Mouse (Mus musculus) cerebellum, adult 2 months (tissue): ENCODE measurements around the gene Nkapl. TPM values are rescaled to one million over a fixed set of nuclear protein-coding genes. Genes with fewer than 3 reads are reported as not detected.
A peak's percentile ranks its signal among the peaks of the same experiment; 100 is the strongest.

ENCODE experiments used
- DNase-seq, 2 experiments: peaks; one replicate each; pipeline ENCODE4 v3.0.0; 2021
- H3K27ac ChIP-seq: fragments of 200-500 bp; 2 replicates; pipeline ENCODE4 v1.5.1; 2012; ENCODE audit warnings: low read length, control low read depth, inconsistent platforms; ENCODE audit not compliant: insufficient read depth
- H3K27me3 ChIP-seq: fragments of 200-500 bp; 2 replicates; pipeline ENCODE4 v1.6.1; 2012; ENCODE audit warnings: inconsistent platforms, mild to moderate bottlenecking, low read length, moderate library complexity; ENCODE audit not compliant: control insufficient read depth, insufficient read depth
- H3K4me1 ChIP-seq: fragments of 200-500 bp; 2 replicates; pipeline ENCODE4 v1.6.1; 2011; ENCODE audit warnings: low read length; ENCODE audit not compliant: control insufficient read depth, insufficient read depth
- H3K4me3 ChIP-seq: fragments of 200-500 bp; replicated peaks from 2 replicates; pipeline ENCODE3; 2011; ENCODE audit warnings: mild to moderate bottlenecking, low read depth, low read length, control low read depth; ENCODE audit not compliant: insufficient read depth
- CTCF ChIP-seq: fragments of 200-500 bp; IDR thresholded peaks from 2 replicates; pipeline ENCODE4 v1.5.1; 2011; ENCODE audit warnings: low read depth, mild to moderate bottlenecking, control low read depth, low read length, moderate library complexity, borderline replicate concordance; ENCODE audit not compliant: insufficient read depth
- POLR2A ChIP-seq: fragments of 200-500 bp; IDR thresholded peaks from 2 replicates; pipeline ENCODE4 v1.6.1; 2011; ENCODE audit warnings: low read length, control low read depth, borderline replicate concordance; ENCODE audit not compliant: insufficient read depth
- WGBS: fragments of 180-500 bp; shearing (Covaris S2); methylation state at CpG from one replicate; pipeline ENCODE4 v1.1.7; 2018; 5-methylcytosine and 5-hydroxymethylcytosine counted together
- polyA plus RNA-seq: library from polyadenylated mRNA; depleted of rRNA; stranded (reverse); fragments of >200 nt; gene quantifications from 2 replicates; pipeline ENCODE4 v1.2.3, GENCODE M21; 2012

Nkapl gene
- polyA plus RNA-seq, 1 experiment: 0.44 TPM

GRCm38 (mm10) chr13:21453042-21453441 lies 15.3 kb downstream of the Nkapl start:
- H3K27ac ChIP-seq: peak overlapping the region; percentile 50
- no peak for DNase-seq
- TF ChIP-seq CTCF (no peak), POLR2A (no peak)
- H3K4me1 ChIP-seq: peaks cover 4% of the 10 kb centered on the region
- WGBS: 2% methylated on average over 13 of the region's 13 CpGs
- H3K4me3 ChIP-seq: peak overlapping the region; percentile 79
- no peaks in the 10 kb centered on the region for H3K27me3 ChIP-seq

GRCm38 (mm10) chr13:21447856-21448614 lies 20.3 kb downstream of the Nkapl start:
- Histone ChIP-seq H3K4me1 (peaks cover 4% of the 10 kb centered on the region), H3K4me3 (no peak overlapping the region), H3K27ac (no peak overlapping the region), H3K27me3 (no peaks in the 10 kb centered on the region)
- DNase-seq: no peak
- 84% methylated on average over 16 of the region's 16 CpGs for WGBS
- no peak for TF ChIP-seq POLR2A
- TF ChIP-seq CTCF: no peak

- DNase-seq: no peak
- peaks cover 1% of the 10 kb centered on the region for H3K4me1 ChIP-seq
- 81% methylated on average over 9 of the region's 9 CpGs for WGBS
- no peak overlapping the region for H3K4me3 ChIP-seq
- H3K27me3 ChIP-seq: no peaks in the 10 kb centered on the region
- TF ChIP-seq CTCF: no peak
- TF ChIP-seq POLR2A: no peak
- H3K27ac ChIP-seq: no peak overlapping the region
These were observed 21.5 kb downstream of the Nkapl start for GRCm38 (mm10) chr13:21446796-21447195.

GRCm38 (mm10) chr13:21441207-21441572 lies 27.1 kb downstream of the Nkapl start:
- H3K4me3 ChIP-seq: peak overlapping the region; percentile 94
- H3K27me3 ChIP-seq: no peaks in the 10 kb centered on the region
- TF ChIP-seq CTCF (no peak), POLR2A (no peak)
- peaks cover 3% of the 10 kb centered on the region; the same call in 1 of the 2 replicates for H3K4me1 ChIP-seq
- DNase-seq: no peak
- peak overlapping the region; percentile 84 for H3K27ac ChIP-seq
- 16% methylated on average over 10 of the region's 10 CpGs for WGBS

GRCm38 (mm10) chr13:21440503-21441206 lies 27.7 kb downstream of the Nkapl start, which contains the start of gene Pgbd1:
Pgbd1 (minus strand) TSS chr13:21441058.
- Histone ChIP-seq H3K27me3 (no peaks in the 10 kb centered on the region), H3K4me3 (peak within 1 kb of the TSS; percentile 94), H3K4me1 (peaks cover 3% of the 10 kb centered on the region; the same call in 1 of the 2 replicates), H3K27ac (peak within 1 kb of the TSS; percentile 84)
- TF ChIP-seq CTCF (peak; percentile 41; the same call in 1 of the 2 replicates), POLR2A (peak; percentile 59; the same call in 1 of the 2 replicates)
- under 1% methylated on average over 32 of the region's 32 CpGs for WGBS
- DNase-seq: peak; percentile 82 to 87

- TF ChIP-seq POLR2A: no peak
- TF ChIP-seq CTCF: no peak
- 79% methylated on average over 4 of the region's 4 CpGs for WGBS
These were observed 32.8 kb downstream of the Nkapl start for GRCm38 (mm10) chr13:21435476-21435875.

GRCm38 (mm10) chr13:21427631-21428030 lies 40.7 kb downstream of the Nkapl start:
- no peaks in the 10 kb centered on the region for H3K27me3 ChIP-seq
- no peak for DNase-seq
- WGBS: 100% methylated on average over 1 of the region's 1 CpGs
- no peaks in the 10 kb centered on the region for H3K4me1 ChIP-seq
- TF ChIP-seq POLR2A (no peak), CTCF (no peak)
- no peak overlapping the region for H3K27ac ChIP-seq
- no peak overlapping the region for H3K4me3 ChIP-seq

More at GRCm38 (mm10) chr13:21435476-21435875, 32.8 kb downstream of the Nkapl start:
- no peak for DNase-seq
- H3K4me1 ChIP-seq: peaks cover 3% of the 10 kb centered on the region; the same call in 1 of the 2 replicates
- H3K4me3 ChIP-seq: no peak overlapping the region
- no peaks in the 10 kb centered on the region for H3K27me3 ChIP-seq
- no peak overlapping the region for H3K27ac ChIP-seq
